Mouse (Mus musculus): ENCODE measurements around the gene Hebp1.
A peak's percentile ranks its signal among the peaks of the same experiment; 100 is the strongest.

The Hebp1 gene

DNA sequence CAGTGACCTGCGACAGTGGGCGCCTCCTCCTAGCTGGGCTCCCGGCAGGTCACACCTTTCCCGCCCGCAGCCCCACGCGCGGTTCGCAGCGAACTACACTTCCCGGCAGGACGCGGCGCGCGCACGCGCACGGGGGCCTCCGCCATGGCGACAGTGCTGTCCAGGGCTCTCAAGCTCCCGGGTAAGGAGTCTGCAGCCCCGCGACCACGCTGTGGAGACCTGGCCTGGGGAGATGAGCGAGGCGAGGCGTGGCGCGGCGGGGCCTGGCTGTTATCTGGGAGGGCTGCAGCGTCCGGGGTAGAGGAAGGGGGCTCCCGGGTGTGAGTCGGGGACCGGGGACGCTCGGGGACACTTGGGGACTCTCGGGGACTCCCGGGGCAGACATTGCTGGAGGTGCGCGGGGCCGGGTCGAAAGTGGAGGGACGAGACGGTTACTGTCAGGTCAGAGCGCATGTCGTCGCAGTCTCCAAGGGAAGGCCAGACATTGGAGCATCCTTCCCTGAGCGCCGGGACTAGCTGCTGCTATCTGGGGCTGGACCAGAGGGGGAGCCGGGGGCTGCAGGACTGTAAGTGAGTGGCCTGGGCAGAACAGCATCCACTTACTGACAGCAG is at the start of gene Hebp1, which contains the start of gene Fam234b:
TSS of gene Hebp1 (minus strand) at position 102 of the 612 bp plus-strand sequence.
TSS of gene Fam234b (plus strand) at position 57 of the 612 bp plus-strand sequence.
- peak; percentile 64 for DNase-seq (ENCODE audit: low read depth, low spot score)

DNA sequence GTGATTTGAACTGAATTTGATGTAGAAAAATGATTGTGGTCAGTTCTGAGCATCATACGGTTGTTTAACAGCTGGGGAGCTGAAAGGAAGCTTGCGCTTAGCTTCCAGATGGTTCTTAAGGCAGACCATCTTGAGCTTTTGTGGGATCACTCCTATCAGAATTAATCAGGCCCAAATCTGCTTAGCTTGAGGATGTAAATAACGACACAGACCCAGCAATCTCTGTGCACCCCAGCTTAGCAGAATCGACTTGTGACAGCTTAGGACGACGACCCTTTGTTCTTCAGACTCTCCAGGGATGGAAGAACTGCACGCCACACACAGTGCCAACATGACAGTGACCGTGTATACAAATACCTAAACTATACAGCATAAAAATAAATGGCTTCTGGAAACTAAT is 47.8 kb upstream of the Hebp1 start:
- DNase-seq (ENCODE audit: low read depth, low spot score) = no peak

DNA sequence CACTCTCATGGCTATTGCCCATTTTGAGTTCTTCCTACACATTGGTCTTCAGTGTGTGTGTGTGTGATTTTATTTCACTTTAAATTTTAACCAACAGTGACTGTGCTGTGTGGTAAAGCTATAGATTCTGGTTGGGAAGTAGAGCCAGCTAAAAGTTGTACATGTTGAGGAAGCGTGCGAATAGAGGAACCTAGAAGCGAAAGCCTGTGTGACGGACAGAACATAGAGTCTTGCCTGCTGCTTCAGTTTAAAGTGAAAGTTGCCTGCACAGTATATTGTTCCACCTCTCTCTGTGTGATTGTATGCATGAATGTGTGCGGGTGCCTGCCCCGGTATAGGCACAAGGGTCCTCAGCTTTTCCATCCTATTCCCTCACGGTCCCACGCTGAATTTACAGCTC is 42.5 kb upstream of the Hebp1 start:
- DNase-seq (ENCODE audit: low read depth, low spot score) = no peak

DNA sequence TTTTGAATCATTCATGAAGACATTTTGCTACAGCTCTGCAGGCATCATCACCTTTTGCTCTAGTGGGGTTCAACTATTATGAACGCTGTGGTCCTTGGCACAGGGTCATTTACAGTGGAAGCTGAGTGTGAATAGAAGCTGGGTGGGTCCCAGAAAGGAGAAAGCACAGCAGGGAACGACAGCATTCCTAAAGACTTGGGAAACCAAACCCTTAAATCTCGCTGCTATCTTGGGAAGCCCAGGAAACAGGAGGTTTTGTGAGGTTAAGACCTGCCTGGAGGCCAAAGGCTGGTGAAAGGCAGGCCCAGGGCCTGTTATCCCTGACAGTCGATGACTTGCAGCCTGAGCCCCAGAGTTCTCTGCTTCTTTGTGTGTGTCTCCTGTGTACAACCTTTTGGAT is 40.4 kb upstream of the Hebp1 start:
- DNase-seq (ENCODE audit: low read depth, low spot score) = no peak

DNA sequence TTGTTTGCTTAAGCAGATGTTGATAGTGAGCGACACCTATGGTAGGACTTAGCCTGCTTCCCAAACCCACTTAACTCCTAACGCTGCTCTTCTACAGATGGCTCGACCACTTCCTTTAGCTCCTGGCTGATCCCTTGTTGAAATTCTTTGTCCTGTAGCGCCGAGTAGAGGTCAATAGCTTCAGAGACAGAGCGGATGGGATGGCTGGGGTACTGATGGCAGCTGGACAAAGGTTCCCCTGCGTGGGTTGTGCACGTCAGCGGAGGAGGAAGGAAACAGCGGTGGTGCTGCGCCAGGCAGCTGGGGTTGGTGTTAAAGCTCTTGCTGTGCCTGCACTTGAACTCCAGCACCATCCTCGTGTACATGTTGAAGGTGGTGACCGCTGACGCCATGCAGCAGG is 39.5 kb upstream of the Hebp1 start:
- DNase-seq (ENCODE audit: low read depth, low spot score) = no peak

DNA sequence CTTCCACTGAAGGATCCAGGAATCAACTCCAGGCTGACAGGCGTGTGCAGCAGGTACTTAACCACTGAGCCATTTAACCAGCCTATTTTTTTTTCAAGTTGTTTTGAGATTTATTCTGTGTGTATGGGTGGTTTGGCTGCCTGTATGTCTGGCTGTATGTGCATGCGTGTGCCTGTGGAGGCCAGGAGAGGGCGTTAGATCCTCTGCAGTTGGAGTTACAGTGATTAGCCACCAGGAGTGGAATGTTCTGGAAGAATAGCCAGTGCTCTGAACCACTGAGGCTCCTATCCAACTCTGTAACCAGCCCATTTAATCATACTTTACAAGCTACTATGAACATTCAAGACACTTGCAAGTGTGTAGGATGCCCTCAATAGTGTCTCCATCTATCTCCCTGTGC is 38.8 kb upstream of the Hebp1 start:
- DNase-seq (ENCODE audit: low read depth, low spot score) = no peak

DNA sequence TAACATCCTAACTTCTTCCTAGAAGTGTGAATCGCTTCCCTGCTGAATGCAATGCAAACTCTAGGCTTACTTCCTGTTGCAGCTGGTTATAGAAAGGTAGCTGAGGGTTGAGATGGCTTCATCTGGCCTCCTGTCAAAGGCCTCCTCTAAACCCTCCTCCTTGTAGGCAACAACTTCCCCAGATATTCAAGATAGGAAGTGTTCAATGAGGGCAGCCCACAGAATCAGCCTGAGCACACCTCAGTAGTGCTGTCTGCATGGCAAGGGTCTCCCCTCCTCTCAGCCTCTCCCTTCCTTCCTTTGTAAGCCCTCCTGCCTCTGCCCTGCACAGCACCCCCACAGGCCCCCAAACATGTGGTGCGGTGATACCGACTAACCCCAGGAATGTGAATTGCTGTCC is 37.9 kb upstream of the Hebp1 start:
- no peak for DNase-seq (ENCODE audit: low read depth, low spot score)

DNA sequence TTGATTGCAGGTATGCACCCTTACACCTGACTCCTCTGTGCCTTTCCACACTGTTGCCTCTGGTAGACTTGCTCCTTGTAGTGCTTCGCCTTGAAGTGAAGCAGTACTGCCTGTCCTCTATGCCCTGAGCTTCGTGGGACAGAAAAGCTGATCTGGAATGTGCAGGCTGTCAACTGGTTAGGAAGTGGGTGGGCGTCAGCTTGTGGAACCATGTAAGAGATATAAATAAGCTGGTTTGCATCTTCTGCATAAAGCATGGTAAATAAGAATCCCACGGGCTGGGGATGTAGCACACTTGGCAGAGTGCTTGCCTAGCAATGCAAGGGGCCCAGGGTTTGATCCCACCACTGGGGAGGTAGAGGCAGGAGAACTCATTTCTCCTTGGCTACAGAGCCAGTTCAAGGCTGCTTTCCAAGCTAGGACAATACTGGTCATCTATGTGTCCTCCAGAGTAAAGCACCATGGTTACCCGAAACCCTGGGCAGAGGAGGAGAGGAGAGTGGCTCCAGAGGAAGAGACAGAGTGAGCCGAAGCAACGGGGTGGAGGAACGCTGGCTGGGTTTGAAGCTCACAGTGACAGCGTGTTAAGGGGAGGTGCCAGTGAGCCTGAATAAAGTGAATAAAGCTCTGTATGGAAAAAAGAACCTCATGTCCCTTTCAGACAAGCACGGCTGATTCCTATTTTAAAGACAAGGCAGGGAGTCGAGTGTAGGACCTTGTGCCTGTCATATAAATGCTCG is 34.8 kb upstream of the Hebp1 start:
- DNase-seq (ENCODE audit: low read depth, low spot score) = no peak

DNA sequence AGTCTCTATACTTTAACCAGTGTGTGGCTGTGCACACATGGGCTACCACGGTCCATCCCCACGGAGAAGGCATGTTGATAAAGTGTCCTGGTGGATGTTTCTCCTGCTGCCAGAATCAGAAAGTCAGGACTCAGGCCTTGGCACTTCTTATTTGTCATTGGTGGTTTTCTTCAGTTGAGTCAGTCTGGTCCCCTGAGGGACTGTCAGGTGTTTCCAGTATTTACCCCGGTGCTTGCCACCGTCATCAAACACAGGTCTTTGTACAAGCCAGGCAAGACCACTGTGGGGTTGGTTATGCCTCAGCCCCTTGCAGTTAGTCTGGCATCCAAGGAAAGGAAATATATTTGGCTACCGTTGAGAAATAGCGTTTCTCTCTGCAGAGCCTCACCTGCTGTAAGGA is 32.8 kb upstream of the Hebp1 start:
- no peak for DNase-seq (ENCODE audit: low read depth, low spot score)

DNA sequence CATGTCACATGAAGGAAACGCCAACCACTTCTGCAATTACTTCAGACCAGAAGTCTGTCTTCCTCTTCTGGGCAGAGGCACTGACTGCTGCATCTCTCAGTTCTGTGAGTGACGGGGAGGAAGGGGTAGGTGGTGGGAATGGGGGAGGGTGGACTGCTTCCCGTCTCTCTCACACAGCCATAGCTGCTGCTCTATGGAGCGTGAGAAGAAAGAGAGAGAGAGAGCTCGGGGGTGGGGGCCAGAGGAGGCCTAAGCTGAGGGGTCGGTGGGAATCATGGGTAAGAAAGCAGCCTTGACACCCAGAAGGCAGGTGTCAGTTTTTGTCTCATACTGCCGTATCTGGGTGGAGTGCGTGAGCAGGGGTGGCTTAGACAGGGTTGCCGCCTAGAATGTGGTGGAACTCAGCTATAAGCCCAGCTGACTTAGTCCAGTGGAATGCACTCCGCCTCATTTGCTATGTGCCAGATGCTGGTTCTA is 30.7 kb upstream of the Hebp1 start:
- DNase-seq (ENCODE audit: low read depth, low spot score) = peak; percentile 69

DNA sequence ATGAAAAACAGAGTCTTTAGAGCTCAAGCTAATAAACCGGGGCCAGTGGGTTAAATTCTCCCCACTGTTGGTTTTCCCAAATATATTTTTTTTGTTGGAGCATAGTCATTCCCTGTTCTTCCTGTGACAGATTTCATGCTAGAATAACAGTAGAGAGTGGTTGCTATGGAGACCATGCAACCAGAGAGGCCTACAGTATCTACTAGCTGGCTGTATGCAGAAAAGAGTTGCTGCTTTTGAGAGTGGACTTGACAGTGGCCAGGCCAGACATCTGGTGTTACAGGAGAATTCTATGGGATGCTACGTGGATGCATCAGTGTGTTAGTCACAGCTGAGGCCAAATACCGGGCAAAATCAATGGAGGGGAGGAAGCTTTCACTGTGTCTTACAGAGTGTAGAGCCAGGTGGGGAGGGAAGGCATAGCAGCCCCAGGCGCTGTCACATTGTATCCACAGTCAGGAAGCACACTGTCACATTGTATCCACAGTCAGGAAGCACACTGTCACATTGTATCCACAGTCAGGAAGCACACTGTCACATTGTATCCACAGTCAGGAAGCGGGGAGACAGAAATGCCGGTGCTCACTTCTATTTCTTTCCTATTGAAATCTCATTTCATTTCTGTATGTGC is 26.1 kb upstream of the Hebp1 start:
- peak; percentile 22 for DNase-seq (ENCODE audit: low read depth, low spot score)

DNA sequence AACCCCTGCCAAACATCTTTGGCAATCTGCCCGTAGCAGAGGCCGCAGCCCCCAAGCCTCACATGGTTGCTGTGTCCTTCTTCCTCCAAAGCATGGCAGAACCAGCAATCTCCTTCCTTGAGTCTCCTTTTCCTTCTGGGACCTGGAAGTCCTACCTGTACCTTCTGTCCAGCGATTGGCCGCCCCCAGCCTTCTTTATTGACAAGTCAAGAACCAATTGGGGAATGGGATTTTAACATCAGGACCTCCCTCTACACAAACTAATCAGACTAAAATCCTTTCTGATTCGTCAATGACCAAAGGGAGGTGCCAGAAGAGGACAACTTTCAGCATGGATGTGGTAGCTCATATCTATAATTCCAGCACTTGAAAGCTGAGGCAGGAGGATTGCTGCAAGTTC is 22.1 kb upstream of the Hebp1 start:
- no peak for DNase-seq (ENCODE audit: low read depth, low spot score)

DNA sequence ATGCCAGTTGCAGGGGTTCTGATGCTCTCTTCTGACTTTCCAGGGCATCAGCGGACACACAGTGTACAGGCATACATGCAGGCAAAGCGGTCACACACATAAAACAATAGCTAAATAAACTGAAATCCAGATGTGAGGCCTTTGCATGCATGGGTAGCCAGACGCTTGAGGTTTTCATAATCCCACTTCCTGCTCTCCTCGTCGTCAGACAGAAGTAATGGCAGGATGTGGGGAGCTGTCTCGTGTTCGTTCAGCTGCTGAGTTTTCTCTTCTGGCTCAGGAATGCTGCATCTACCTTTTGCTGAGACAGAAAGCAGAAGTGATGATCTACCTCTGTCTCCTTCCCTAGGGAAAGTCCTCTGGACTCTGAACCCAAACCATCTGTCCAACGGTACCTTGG is 20.5 kb upstream of the Hebp1 start:
- peak; percentile 37 for DNase-seq (ENCODE audit: low read depth, low spot score)

DNA sequence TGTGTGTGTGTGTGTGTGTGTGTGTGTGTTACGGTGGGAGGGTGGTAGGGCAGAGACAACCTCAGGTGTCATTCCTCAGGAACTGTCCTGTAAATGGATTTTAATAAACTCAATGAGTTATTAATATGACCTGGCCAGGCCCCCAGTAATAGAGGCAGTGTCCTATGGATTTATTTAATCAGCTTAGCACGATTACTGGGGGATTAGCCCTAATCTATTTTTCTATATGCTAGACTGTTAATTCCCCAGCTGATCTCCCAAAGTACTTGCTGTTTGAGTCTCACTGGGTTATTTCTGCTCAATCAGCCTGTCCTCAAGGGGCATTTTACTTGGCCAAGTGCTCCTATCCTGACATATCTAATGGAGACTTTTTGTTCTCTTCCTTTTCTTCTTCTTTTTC is 14.8 kb upstream of the Hebp1 start:
- DNase-seq (ENCODE audit: low read depth, low spot score) = no peak

DNA sequence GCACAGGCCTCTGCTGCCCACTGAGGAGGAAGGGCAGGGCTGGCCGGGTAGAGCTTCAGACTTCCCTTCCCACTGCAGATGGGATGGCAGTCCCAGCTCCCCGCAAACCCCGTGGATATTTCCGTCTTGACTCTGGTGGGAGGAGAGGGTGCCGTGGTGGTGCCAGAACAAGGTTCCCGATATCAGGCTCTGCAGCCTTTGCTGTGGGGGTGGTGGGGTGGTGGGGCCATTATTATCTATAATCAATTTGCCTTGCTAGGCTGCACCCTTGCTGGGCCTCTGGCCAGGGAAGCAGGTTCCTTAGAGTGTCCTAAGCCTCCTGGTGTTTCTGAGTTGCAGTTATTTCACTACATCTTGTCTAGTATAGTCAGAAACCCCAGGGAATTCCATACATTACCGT is 13.3 kb upstream of the Hebp1 start:
- DNase-seq (ENCODE audit: low read depth, low spot score) = no peak

DNA sequence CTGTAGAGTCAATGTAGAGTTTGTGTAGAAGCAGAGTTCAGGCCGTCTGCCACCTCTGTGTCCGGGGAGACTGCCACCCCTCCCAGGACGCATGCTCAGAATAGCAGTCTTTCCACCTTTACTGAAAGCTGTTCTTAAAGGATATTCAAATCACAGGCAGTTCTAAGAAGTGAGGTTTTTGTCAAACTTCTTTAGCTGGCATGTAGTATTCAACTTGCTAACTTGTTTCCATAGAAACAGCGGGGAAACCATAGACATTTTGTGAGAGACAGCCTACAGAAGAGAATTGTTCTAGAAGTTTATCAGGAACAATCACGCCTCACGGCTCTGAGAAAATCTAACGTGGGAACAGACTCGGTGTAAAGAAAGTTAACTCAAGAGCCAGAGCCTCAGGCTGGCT is 9.1 kb upstream of the Hebp1 start:
- DNase-seq (ENCODE audit: low read depth, low spot score) = no peak

DNA sequence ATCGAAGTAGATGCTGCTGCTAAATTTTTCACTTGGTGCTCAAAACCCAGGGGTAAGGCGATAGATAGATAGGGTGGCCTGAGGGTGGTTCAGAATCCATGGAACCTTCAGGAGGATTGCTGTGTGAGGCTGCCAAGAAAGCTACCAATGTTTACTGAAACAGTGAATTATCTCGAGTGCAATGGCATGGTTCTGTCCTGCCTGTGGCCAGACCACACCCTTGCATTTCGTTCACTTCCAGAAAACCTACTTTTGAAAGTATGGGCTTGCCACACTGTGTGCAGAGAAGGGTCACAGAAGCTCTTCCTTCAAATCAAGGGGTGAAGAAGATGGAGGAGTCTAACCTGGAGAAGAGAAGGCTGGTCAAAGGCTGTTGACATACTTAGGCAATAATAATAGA is 8.0 kb upstream of the Hebp1 start:
- no peak for DNase-seq (ENCODE audit: low read depth, low spot score)

DNA sequence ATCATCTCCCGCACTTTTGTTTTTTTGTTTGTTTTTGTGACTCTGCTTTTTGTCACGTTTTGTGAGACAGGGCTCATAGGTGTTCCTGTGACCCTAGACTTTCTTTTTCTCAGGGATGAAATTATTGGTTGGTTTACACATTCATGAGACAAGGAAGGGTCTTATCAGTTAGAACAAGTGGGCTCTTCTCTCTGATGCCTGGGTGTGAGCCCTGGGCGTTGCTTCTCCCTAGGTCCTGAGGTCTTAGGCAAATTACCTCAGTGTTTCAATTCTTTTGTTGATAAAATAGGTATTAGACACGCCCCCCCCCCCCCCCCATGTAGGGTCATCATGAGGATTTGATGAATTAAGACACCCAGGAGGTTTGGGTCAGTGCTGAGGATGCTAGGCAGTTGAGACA is 7.0 kb upstream of the Hebp1 start:
- DNase-seq (ENCODE audit: low read depth, low spot score) = no peak

DNA sequence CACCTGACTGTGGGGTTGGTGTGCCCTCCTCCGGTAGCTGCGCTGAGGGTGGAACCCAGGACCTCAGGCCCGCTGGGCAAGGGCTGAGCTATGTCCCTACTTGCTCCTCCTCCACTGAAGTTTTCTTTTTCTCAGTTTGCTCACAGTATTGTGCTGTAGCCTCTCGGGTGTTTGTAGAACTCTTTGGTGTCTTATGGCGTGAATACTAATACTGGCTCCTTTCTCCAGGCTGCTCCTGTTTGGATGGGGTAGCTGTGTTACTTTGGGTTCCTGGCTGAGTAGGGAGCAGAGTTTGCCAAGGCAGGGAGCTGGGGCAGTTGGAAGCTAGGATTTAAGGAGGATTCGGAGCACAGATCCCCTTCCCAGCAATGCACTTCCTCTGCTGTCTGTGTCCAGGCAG is 5.9 kb upstream of the Hebp1 start:
- DNase-seq (ENCODE audit: low read depth, low spot score) = no peak

DNA sequence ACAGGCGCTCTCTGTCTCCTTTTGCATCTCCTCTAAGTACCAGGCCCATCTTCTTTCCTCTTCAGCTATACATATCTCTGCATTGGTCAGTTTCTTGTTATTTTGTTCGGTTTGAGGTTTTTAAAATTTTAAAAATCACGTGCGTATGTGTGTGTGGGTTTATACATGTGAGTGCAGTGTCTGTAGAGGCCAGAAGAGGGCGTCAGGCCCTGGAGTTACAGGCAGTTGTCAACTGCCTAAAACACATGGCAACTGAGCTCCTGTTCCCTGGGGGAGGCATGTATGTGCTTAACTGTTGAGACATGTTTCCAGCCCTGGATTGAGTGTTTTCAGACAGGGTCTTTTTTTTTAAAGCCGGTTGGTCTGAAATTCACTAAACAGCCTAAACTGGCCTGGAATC is 4.8 kb upstream of the Hebp1 start:
- DNase-seq (ENCODE audit: low read depth, low spot score) = no peak

DNA sequence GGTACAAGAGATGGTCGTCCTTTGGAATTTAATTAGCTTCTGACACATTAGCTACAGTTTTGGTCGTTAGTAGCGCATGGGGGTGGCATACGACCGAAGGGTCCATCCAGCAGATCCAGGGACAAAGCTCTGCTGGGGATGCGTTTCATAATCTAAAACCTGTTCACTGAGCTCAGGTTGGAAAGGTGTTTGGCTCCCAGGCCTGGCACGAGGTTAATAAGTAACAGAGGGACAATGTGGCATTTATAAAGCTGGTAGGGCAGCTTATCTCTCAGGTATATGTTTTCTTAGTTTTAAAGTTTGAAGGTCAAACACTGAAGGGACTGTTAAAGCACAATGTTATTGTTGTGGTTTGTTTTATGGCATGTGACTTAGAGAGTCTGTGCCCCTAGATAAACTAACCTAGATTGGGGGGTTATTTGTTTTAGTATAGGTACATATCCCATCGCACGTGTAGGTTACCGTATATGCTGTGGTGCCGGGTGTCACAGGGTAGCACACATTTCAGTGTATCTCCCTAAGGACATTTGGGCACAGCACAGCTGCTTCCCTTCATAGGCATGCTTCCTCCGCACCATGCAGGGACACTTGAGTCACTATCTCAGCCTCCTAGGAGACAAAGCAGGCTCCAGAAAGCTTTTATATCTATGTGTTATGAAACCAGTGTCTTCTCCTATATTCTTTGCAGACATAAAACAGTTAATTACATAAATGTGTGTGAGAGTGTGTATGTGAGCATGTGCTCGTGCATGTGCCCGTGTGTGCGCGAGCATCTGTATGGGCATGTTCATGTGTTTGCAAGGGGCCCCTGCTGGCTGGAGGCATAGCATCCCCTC is 2.5 kb upstream of the Hebp1 start:
- DNase-seq (ENCODE audit: low read depth, low spot score) = no peak

DNA sequence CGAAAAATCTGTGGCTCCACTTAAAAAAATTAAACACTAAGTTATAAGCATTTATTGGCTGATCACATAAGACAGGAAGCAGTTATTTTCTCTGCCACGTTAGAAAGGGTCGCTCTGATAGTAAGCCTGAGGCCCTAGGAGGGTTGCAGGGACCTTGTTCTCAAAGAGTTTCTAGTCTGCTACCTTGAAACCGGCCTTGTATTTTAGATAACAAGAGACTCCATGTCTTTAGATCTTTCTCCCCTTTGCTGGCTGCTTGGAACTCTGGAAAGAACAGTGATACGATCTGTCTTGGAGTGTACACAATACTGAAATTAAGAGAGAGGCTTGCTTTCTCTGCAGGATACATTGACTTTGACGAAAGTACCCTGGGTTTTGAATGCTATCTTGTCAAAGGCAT is 904 bp upstream of the Hebp1 start:
- no peak for DNase-seq (ENCODE audit: low read depth, low spot score)
